Mouse (Mus musculus): ENCODE measurements around the gene Zbtb38.

- no peak for TF ChIP-seq CTCF (IDR thresholded peaks at IDR 0.05; ENCODE audit: low read depth, low read length)
- no peak for TF ChIP-seq POLR2A (IDR thresholded peaks at IDR 0.05; ENCODE audit: borderline replicate concordance, low read depth, low read length)
Observed at GRCm38 (mm10) chr9:96659801-96660200, 92.8 kb downstream of the Zbtb38 start.
